Mouse (Mus musculus): ENCODE results near the gene Mb21d2.

- TF ChIP-seq POLR2A (IDR thresholded peaks at IDR 0.05; ENCODE audit: extremely low read depth, insufficient read depth, low read length) (no peak), CTCF (IDR thresholded peaks at IDR 0.05; ENCODE audit: extremely low read depth, insufficient read depth, low read length) (no peak)
Observed at GRCm38 (mm10) chr16:28894872-28895271, 34.6 kb downstream of the Mb21d2 start.

All from cortical plate, adult 2 months (tissue).